Mouse (Mus musculus) midbrain, embryonic 14.5 days (tissue): Measurements from ENCODE around the gene Nek2. TPM values are rescaled to one million over a fixed set of nuclear protein-coding genes. Genes with fewer than 3 reads are reported as not detected.

Experiments used
- ATAC-seq: fragments of 200-750 bp; cut with Nextera tagmentation; 2 replicates; pipeline ENCODE4 v1.8.0; 2017; ENCODE audit warnings: moderate number of reproducible peaks, moderate library complexity; ENCODE audit not compliant: low FRiP score, low TSS enrichment
- DNase-seq: peaks from one replicate; pipeline ENCODE4 v3.0.0-alpha.2; 2015
- H3K27ac ChIP-seq: fragments of 300-500 bp; sonication (generic); replicated peaks from 2 replicates; pipeline ENCODE4 v1.5.1; 2014; ENCODE audit warnings: mild to moderate bottlenecking, low read depth, low read length, moderate library complexity
- H3K27me3 ChIP-seq: fragments of 300-500 bp; sonication (generic); 2 replicates; pipeline ENCODE4 v1.6.1; 2014; ENCODE audit warnings: low read length, control low read depth, mixed read lengths; ENCODE audit not compliant: control insufficient read depth, insufficient read depth
- H3K36me3 ChIP-seq: fragments of 300-500 bp; sonication (generic); 2 replicates; pipeline ENCODE4 v1.6.1; 2014; ENCODE audit warnings: low read length, control low read depth; ENCODE audit not compliant: control insufficient read depth, insufficient read depth
- H3K4me1 ChIP-seq: fragments of 300-500 bp; sonication (generic); 2 replicates; pipeline ENCODE4 v1.6.1; 2014; ENCODE audit warnings: mild to moderate bottlenecking, antibody characterized with exemption, low read length, control low read depth; ENCODE audit not compliant: control insufficient read depth, insufficient read depth
- H3K4me2 ChIP-seq: fragments of 300-500 bp; sonication (generic); 2 replicates; pipeline ENCODE4 v1.6.1; 2014; ENCODE audit warnings: mild to moderate bottlenecking, low read length, moderate library complexity
- H3K4me3 ChIP-seq: fragments of 300-500 bp; sonication (generic); replicated peaks from 2 replicates; pipeline ENCODE4 v1.5.1; 2014; ENCODE audit warnings: low read depth, low read length
- H3K9ac ChIP-seq: fragments of 300-500 bp; sonication (generic); replicated peaks from 2 replicates; pipeline ENCODE4 v1.6.1; 2014; ENCODE audit warnings: mild to moderate bottlenecking, low read length, moderate library complexity
- H3K9me3 ChIP-seq: fragments of 300-500 bp; sonication (generic); 2 replicates; pipeline ENCODE4 v1.6.1; 2016; ENCODE audit warnings: low read length, control low read depth, mixed read lengths; ENCODE audit not compliant: control insufficient read depth
- WGBS: fragments of 180-500 bp; shearing (Covaris S2); extraction: QIAGEN DNeasy Blood & Tissue Kit; methylation state at CpG from one replicate; pipeline ENCODE4 v1.1.7; 2014; 5-methylcytosine and 5-hydroxymethylcytosine counted together
- polyA plus RNA-seq: library from polyadenylated mRNA; unstranded; fragments of >200 nt; fragmentation: Nextera tagmentation; extraction: Ambion mirVana; gene quantifications from 2 replicates; pipeline ENCODE4 v1.2.1, GENCODE M21; 2014

The Nek2 gene
- polyA plus RNA-seq, 1 experiment from 2014 or later = 10.5 TPM

DNA sequence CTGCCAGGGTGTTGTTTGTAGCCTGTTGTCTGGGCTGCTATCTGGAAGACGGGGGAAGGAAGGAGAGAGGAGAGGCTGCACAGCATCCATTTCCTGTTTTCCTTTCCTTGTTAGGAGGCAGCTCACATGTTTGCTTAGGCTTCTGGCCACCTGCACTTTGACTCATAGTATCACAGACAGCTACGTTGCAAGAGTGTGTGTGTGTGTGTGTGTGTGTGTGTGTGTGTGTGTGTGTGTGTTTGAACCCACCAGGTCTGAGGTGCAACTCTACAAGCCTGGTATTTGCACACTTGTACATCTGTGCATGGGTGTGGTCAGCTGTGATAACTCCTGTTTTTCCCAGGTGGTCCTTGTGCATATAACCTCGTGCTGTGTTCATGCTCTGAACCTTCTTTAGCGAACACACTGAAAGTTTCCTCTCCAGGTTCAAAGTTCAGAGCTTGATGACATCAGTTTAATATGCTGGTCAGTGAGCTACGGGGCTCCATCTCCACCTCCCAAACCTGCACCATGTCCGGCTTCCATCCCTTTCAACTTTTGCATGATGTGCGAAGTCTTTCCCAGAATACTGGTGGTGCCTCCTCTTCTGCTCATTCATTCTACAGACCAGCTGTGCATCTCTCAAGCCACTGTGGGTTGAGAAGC is 27.2 kb upstream of the Nek2 start:
- H3K9ac ChIP-seq = no peak overlapping the region
- H3K27me3 ChIP-seq = no peaks in the 10 kb centered on the region
- ATAC-seq (no peak), DNase-seq (no peak)
- peaks cover 5% of the 10 kb centered on the region; the same call in 1 of the 2 replicates for H3K9me3 ChIP-seq
- H3K4me1 ChIP-seq = no peaks in the 10 kb centered on the region
- H3K27ac ChIP-seq = no peak overlapping the region
- WGBS = 89% methylated on average over 7 of the region's 7 CpGs
- H3K4me2 ChIP-seq = no peak overlapping the region
- no peak overlapping the region for H3K4me3 ChIP-seq
- H3K36me3 ChIP-seq = no peaks in the 10 kb centered on the region

DNA sequence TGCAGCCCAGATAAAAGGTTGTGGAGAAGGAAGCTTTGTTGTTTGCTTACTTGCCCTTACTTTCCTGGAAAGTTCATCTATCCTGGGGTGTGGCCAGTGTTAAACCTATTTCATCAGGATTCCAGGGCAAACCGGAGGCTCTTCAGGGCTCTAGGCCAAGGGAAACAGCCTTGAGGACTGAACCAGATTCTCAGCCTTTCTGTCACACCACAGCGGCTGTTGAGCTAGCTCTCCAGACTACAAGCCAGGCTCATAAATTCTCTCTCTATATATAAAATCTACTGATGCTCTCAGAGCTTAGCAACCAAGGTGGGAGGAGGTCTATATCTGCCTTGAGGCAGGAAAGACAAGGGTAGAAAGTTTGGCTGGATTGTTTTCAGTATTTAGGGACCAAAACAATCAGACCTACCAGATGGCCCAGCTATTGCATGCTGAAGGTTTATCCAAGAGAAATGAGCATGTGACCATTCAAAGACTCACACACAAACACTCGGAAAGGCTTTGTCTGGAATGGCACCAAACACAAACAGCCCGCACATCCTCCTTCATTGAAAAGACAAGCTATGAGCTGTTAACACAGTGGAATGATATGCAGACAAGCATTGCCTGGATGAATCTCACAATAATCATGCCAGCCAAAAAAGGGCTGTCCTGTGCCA is 24.9 kb upstream of the Nek2 start:
- DNase-seq (no peak), ATAC-seq (no peak)
- Histone ChIP-seq H3K9ac (no peak overlapping the region), H3K27ac (no peak overlapping the region), H3K4me2 (no peak overlapping the region), H3K9me3 (no peaks in the 10 kb centered on the region), H3K36me3 (no peaks in the 10 kb centered on the region), H3K4me1 (no peaks in the 10 kb centered on the region), H3K4me3 (no peak overlapping the region), H3K27me3 (no peaks in the 10 kb centered on the region)
- 90% methylated on average over 4 of the region's 4 CpGs for WGBS

DNA sequence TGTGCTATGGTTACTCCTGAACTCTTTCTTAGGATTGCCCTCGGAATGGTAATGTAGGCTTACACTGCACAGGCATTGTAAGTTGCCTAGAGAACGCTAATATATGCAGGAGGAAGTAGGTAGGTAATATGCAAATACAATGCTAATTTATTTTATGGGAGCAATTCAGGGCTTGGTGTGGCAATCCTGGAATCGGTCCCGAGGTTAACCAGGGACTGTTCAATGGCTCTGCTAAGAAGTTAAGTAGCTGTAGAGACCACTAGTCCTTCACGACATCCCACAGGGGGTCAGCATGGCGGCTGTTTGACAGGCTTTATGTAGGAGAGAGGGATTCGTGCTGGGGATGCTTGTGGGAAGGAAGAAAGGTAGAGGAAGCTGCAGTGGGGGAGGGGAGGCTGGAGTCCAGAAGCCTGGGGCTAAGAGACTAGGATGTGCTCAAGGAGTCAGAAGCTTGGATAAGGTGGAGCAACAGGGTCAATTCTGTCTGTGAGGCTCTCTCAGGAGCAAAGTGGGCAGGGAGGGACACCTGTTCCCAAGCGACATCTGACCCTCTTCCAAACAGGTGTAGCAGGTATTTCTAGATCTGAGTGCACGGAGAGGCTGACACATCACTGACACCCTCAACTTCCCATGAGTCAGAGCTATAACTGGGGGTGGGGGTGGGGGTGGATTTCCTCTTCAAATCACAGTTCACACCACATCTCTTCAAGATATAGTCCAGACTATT is 19.0 kb upstream of the Nek2 start:
- H3K27me3 ChIP-seq = no peaks in the 10 kb centered on the region
- H3K4me1 ChIP-seq = no peaks in the 10 kb centered on the region
- H3K27ac ChIP-seq = no peak overlapping the region
- DNase-seq (no peak), ATAC-seq (no peak)
- H3K9ac ChIP-seq = no peak overlapping the region
- H3K4me3 ChIP-seq = no peak overlapping the region
- 62% methylated on average over 9 of the region's 9 CpGs for WGBS
- no peaks in the 10 kb centered on the region for H3K9me3 ChIP-seq
- no peak overlapping the region for H3K4me2 ChIP-seq
- H3K36me3 ChIP-seq = no peaks in the 10 kb centered on the region

DNA sequence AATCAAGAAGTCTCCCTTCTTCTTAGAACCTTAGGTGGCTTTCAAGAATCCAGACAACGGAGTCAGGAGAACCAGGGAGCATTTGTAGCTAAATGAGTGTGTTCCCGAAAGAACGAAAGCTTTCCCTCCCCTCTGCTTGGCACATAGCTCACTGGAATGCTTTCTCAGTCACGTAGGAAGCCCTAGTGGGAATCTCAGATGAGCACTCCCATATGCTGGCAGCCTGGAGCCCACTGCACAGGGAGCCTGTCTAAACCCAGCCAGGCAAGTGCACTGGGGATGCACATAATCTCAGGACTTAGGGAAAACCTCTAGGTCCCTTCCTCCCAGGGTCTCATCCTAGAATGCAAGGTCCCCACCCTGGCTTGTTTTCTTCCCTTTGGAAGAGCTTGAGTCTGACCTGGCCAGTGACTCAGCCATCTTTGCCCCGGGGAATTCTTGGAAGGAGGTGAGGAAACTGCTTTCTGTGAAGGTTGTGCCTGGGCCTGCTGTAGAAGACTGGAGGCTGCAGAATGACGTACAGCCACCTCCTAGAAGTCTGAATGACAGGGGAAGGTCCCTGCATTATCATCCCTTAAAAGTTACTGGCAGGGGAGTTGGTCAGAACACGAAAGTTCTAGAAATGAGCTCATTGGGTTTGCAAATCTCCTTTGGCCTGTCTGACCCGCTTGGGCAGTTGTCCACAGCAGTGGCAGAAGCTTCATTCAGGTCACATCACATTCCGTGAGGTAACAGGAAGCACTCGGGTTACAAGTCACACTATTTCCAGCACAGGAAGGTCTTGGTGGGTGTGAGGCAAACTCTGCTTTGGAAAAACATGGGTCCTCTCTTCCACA is 18.2 kb upstream of the Nek2 start:
- H3K36me3 ChIP-seq = no peaks in the 10 kb centered on the region
- DNase-seq (no peak), ATAC-seq (no peak)
- no peaks in the 10 kb centered on the region for H3K27me3 ChIP-seq
- H3K4me1 ChIP-seq = no peaks in the 10 kb centered on the region
- no peak overlapping the region for H3K9ac ChIP-seq
- H3K4me2 ChIP-seq = no peak overlapping the region
- H3K27ac ChIP-seq = no peak overlapping the region
- WGBS = 78% methylated on average over 10 of the region's 10 CpGs
- no peaks in the 10 kb centered on the region for H3K9me3 ChIP-seq
- no peak overlapping the region for H3K4me3 ChIP-seq

DNA sequence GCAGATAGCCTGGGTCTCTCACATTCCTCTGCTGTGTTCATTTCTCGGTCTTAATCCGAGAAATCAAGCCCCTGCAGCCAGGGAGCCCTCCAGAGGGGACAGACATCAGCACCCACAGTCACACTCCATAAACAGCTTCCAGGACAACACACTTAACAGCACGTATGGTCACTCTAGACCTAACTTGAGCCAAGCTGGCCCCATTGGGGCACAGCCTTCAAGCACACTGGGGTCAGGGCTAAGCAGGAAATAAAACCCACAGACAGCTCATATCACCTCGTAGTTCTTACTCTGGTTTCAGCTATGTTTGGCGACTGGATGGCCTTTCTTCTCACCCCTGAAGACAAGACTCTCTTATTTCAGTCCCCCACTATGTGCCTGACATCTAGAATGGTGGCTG is 16.5 kb upstream of the Nek2 start:
- Histone ChIP-seq H3K9ac (no peak overlapping the region), H3K4me3 (no peak overlapping the region), H3K27me3 (no peaks in the 10 kb centered on the region), H3K4me2 (no peak overlapping the region), H3K9me3 (no peaks in the 10 kb centered on the region), H3K36me3 (no peaks in the 10 kb centered on the region), H3K4me1 (no peaks in the 10 kb centered on the region), H3K27ac (no peak overlapping the region)
- no peak for ATAC-seq
- WGBS = 69% methylated on average over 5 of the region's 5 CpGs
- DNase-seq = no peak

DNA sequence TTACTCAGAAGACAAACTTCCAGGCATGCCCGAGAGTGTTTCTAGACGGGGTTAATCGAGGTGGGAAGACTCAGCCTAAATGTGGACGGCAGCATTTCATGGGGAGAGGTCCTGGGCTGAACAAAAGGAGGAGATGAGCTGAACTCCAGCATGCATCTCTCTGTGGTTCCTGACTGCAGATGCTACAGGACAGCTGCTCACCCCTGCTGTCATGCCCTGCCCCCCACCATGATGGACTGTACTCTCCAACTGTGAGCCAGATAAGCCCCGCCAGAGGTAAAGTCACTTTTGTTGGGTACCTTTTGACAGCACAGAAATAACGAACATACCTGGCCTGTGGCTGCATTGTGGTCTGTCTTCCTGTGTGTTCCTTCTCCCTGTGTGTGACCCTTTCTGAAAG is 15.5 kb upstream of the Nek2 start:
- 82% methylated on average over 6 of the region's 6 CpGs for WGBS
- Histone ChIP-seq H3K27ac (no peak overlapping the region), H3K27me3 (no peaks in the 10 kb centered on the region), H3K4me3 (no peak overlapping the region), H3K9me3 (no peaks in the 10 kb centered on the region), H3K36me3 (no peaks in the 10 kb centered on the region), H3K4me2 (no peak overlapping the region), H3K4me1 (no peaks in the 10 kb centered on the region), H3K9ac (no peak overlapping the region)
- DNase-seq = no peak
- no peak for ATAC-seq

DNA sequence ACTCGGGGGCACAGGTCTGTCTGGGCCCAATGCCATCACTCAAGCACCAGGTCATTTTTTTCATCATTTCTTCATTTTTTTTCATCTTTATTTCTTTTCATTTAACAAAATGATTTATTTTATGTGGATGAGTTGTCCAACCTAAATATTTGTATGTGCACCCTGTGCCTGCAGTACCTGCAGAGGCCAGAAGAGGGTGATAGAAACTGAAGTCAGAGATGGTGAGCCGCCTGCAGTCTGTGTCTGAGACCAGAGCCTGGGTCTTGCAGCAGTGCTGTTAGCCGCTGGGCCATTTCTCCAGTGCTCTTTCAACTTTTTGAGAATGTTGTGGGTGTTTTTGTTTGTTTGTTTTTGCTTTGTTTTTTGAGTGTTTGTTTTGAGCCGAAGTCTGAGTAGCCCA is 14.5 kb upstream of the Nek2 start:
- Histone ChIP-seq H3K27me3 (no peaks in the 10 kb centered on the region), H3K9ac (no peak overlapping the region), H3K36me3 (no peaks in the 10 kb centered on the region), H3K27ac (no peak overlapping the region), H3K4me3 (no peak overlapping the region), H3K9me3 (no peaks in the 10 kb centered on the region), H3K4me1 (no peaks in the 10 kb centered on the region), H3K4me2 (no peak overlapping the region)
- no peak for DNase-seq
- 94% methylated on average over 4 of the region's 4 CpGs for WGBS
- ATAC-seq = no peak

DNA sequence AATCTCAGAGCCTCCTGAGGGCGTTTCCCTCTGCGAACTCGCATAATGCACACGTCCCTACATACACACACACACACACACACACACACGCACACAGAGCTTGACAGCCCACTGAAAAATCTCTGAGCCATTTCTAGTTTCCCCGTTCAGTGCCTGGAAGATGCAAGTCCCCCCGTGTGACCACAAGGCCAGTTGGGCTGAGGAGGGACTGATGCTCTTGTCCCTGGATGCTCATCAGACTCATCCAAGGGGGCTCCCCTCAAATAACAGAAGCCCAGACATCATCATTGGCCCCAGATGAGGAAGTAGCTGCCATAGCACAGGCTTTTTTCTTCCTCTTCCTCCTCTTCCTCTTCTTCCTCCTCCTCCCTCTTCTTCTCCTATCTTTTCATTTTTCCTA is 13.3 kb upstream of the Nek2 start:
- Histone ChIP-seq H3K9me3 (no peaks in the 10 kb centered on the region), H3K27me3 (no peaks in the 10 kb centered on the region), H3K4me2 (no peak overlapping the region), H3K4me3 (no peak overlapping the region), H3K4me1 (no peaks in the 10 kb centered on the region), H3K36me3 (no peaks in the 10 kb centered on the region), H3K9ac (no peak overlapping the region), H3K27ac (no peak overlapping the region)
- WGBS = 88% methylated on average over 7 of the region's 7 CpGs
- DNase-seq (no peak), ATAC-seq (no peak)
